Mouse (Mus musculus) thymus, postnatal 0 days (tissue): Measurements from ENCODE around the gene 4921524J17Rik. TPM values are rescaled to one million over a fixed set of nuclear protein-coding genes. Genes with fewer than 3 reads are reported as not detected.

Source experiments
- DNase-seq: peaks from one replicate; pipeline ENCODE4 v3.0.0-alpha.2; 2015; ENCODE audit warnings: low spot score
- polyA plus RNA-seq: library from polyadenylated mRNA; unstranded; fragments of >200 nt; fragmentation: Nextera tagmentation; extraction: Ambion mirVana; gene quantifications from 2 replicates; pipeline ENCODE4 v1.2.1, GENCODE M21; 2015

4921524J17Rik gene
- polyA plus RNA-seq, 1 experiment from 2014 or later, result 57.4 TPM

GRCm38 (mm10) chr8:85381926-85382325, 50.7 kb downstream of the 4921524J17Rik start:
- no peak for DNase-seq

GRCm38 (mm10) chr8:85380824-85381209, 51.8 kb downstream of the 4921524J17Rik start:
- DNase-seq, result no peak

DNA sequence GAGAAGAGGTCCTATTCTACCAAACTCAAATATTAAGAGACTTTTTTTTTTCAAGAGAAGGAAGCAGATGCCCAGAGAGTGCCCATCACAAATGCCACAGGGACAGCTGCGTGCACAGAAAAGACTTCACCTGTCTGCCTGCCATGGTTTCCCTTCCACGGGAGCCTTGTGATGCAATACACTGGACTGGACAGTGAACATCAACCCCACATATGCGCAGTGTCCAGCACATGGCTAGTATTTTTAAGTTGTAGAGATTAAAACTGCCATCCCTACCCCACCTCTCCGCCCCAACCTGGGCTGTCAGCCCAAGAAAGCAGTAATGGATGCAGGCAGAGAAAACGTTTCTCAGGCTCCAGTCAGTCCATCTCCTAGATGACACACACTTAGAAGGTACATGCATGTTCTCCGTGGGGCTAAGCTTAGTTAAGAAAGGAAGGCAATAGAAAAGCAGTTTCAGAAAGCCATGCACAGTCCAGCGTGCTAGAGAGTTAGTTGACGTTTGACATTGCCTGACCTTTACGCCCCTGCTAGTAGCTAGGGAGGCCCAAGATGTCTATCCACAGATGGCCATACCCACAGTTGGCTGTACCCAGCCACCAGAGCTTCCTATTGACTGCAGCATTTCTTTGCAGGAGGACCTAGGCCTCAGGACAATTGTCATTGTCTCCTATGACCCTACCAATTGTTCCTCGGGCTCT, 52.4 kb downstream of the 4921524J17Rik start:
- no peak for DNase-seq

DNA sequence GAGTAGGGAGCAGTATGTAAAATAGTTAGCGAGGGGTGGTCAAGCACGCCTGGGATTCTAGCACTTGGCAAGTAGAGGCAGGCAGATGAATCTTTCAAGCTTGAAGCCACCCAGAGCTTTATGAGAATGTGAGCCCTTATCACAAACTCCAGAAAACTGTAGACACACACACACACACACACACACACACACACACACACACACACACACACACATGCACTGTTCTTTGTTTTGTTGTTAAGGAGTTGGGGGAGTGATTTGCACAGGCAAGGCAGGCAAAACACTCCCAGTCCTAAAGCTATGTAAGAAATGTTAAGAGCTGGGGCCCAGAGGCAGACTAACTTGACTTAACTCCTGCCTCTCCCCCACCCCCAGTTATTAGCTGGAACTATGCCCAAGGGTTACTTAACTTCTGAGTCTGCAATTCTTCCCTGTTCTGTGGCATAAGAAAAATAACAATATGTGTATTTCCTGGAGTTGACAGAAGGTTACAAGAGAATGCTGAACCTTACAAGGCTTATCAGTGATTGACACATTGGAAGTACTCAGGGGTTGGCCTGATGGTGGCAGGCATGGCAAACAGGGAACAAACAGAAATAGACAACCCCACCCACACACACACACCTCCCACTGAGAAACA, 53.4 kb downstream of the 4921524J17Rik start:
- no peak for DNase-seq

DNA sequence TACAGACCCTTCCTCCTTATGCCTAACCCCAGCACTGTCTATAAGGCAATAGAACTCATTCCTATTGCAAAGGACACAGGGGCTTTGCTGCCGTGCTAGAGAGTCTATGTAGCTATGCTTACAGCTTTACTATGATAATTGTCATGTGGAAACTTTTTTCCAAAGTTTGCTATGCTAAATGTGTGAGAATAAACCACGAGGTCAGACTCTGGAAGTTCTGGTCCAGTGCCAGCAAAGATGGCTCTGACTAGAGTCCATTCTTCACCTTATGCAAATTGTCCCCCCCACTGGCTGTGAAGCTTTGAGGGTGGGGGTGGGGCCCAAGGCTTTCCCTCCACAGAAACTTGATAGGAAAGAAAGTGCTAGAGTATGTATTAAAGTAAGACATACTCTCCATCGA, 56.1 kb downstream of the 4921524J17Rik start:
- DNase-seq, result no peak

GRCm38 (mm10) chr8:85374286-85374685, 58.3 kb downstream of the 4921524J17Rik start:
- DNase-seq, result no peak

DNA sequence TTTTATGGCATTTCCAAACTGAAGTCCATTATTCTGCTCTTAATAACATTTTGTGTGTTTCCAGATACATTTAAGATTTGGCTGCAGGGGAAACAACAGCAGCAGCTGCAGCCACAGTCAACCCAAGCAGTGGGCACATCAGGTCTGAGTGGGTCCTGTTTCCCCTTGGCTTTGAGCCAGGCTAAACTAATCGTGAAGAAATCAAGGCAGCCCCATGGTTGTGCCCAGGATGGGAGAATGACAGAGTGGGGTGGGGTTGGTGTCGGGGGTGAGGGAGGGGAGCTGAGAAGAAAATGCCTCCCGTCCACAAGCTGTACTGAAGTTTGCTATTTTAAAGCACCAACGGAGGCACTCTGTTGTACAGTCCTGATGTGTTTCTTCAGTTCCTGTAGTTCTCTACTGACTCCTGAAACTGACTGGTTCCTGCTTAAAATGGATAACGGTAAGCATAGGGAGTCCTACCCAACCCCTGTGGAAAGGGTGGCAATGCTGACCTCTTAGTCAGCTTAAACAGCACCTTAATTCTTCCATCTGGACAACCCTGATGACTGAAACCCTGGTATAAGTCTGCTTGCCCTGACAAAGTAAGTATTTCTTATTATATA, 59.1 kb downstream of the 4921524J17Rik start:
- DNase-seq, result no peak

DNA sequence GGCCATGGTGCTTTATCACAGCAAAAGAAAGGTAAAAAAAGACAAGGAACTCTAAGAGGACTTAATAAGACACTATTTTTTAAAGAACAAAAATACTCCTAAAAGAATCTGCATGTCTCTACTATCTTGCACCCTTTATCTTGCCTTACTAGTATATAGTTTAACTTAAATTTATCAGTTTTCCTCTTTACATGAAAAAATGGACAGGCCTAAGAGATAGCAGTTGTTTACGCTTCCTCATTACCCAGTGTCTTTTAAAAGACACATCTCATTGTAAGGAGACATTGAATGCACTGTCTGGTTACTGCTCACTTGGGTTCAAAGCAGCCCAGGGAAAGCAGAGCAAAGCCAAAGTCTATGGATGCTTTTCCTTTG, 60.2 kb downstream of the 4921524J17Rik start:
- no peak for DNase-seq

GRCm38 (mm10) chr8:85371736-85372464, 60.7 kb downstream of the 4921524J17Rik start:
- DNase-seq, result no peak

DNA sequence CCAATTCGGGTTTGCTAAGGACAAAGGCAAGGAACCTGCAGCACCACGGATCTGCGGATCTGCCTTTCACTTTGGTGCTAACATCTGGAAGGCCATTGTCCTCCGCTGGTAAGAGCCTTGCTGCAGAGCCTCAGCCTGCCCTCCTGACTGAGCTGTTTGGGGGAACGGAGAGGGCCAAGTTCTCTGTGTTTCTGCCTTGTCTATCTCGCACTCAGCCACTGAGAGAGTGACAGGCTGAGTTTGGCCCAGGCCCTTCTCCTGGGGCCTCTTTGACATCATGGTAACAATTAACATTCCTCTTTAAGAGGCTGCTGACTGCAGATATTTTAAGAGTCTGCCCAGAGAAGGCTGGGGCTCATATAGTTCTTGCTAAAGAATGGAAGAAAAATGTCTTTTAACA, 67.5 kb downstream of the 4921524J17Rik start:
- no peak for DNase-seq

DNA sequence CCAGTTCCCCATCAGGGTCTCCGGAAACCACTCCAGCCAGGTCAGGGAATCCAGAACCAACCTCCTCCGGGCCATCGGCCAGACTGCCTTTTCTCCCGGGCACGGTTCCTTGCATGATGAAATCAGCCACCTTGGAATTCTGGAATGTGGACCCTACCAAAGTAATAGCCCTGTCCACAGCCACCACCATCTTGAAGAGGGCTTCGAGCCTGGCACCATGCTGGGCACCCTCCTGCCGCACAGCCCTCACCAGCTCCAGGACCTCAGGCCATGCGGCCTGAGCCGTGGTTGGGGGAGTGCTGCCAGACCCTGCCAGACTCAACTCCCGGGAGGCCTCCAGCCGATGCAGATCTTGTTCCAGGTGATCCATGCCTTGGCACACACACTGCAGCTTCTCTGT, 68.0 kb downstream of the 4921524J17Rik start:
- DNase-seq, result no peak

- no peak for DNase-seq
Observed at GRCm38 (mm10) chr8:85363406-85363805, 69.2 kb downstream of the 4921524J17Rik start.

- DNase-seq, result no peak
Observed at GRCm38 (mm10) chr8:85362211-85362610, 70.4 kb downstream of the 4921524J17Rik start.

Other genes with a start within 250 kb of the 4921524J17Rik start
- gene Olfr371, start 206.8 kb downstream of the 4921524J17Rik start, polyA plus RNA-seq, result not detected in 2 replicates
- gene Orc6, start 133.2 kb downstream of the 4921524J17Rik start, polyA plus RNA-seq, result 108 and 112 TPM in 2 replicates
- 111 and 116 TPM in 2 replicates for gene Vps35, start 133.0 kb downstream of the 4921524J17Rik start, polyA plus RNA-seq
- 0.20 and 0.44 TPM in 2 replicates for gene Mylk3, start 46.5 kb downstream of the 4921524J17Rik start, polyA plus RNA-seq
- 5.1 and 5.3 TPM in 2 replicates for gene Gpt2, start 59.7 kb upstream of the 4921524J17Rik start, polyA plus RNA-seq
- 150 and 171 TPM in 2 replicates for gene Dnaja2, start 122.5 kb upstream of the 4921524J17Rik start, polyA plus RNA-seq